Mouse (Mus musculus) MEL-GATA-1-ER (cell line): ENCODE data around the gene Cap1.
A peak's percentile ranks its signal among the peaks of the same experiment; 100 is the strongest.
"Not testable (repeated sequence)": the region's sequence is repeated elsewhere in the genome, so short reads cannot be mapped to it uniquely, and the experiment has no call there.

ENCODE experiments used
- DNase-seq: peaks from one replicate; pipeline ENCODE4 v3.0.0-alpha.2; 2012; ENCODE audit warnings: low read depth; ENCODE audit errors: extremely low read depth

Gene Cap1

GRCm38 (mm10) chr4:122838416-122838815, 47.4 kb downstream of the Cap1 start:
- no peak for DNase-seq

DNA sequence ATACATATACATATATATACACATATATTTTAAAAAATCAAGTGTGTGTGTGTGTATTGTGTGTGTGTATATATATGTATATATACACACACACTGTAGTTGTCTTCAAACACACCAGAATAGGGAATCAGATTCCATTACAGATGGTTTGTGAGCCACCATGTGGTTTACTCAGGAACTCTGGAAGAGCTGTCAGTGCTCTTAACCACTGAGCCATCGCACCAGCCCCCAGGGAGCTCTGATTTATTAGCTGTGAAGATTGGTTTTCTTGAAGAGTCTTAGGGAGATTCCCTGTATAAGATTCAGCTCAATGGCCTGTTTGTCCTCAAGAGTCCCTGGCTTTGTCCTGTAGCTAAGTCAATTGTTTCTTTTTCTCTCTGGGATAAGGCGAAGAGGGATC, 47.9 kb downstream of the Cap1 start:
- DNase-seq, result no peak

- DNase-seq, result no peak
Measured at GRCm38 (mm10) chr4:122837180-122837730, 48.6 kb downstream of the Cap1 start.

DNA sequence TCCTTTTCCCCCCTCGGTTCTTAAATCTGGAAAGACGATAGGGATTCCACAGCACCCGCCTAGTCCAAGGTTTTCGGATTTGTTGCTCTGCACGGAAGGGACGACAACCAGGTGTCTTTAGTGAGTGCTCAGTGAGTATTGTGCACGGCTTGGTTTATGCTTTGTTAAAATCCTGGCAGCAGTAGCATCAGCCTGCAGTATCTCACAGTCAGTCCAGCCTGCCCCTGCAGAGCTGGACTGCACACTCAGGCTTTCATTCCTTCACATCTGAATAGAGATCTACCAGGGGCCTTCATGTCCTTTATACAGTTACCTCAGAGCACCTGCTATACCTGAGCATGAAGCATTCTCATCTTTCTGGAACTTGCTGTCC, 49.5 kb downstream of the Cap1 start:
- DNase-seq, result no peak

- DNase-seq, result peak; percentile 76
Measured at GRCm38 (mm10) chr4:122835530-122836402, 50.1 kb downstream of the Cap1 start, which contains the start of gene Ppt1. Gene Ppt1 (plus strand): TSS chr4:122836242.

- no peak for DNase-seq
Measured at GRCm38 (mm10) chr4:122831888-122832287, 54.0 kb downstream of the Cap1 start.

DNA sequence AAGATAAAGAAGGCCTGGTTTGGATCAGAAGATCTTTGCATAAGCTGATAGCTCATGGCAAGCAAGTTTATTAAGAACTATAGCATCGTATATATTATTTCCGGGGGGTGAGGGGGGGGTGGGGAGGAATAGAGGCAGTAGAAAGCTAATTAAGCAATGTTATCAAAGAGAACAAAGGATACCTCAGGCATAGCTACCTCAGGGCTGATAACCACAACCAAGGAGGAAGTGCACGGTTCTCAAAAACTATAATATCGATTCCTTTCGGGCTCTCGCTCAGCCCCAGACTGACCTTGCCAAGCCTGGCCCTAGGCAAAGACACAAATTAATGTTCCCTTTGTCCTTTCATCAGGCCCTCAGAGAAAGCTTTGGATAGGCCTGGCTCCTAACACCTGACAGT, 56.5 kb downstream of the Cap1 start:
- no peak for DNase-seq

DNA sequence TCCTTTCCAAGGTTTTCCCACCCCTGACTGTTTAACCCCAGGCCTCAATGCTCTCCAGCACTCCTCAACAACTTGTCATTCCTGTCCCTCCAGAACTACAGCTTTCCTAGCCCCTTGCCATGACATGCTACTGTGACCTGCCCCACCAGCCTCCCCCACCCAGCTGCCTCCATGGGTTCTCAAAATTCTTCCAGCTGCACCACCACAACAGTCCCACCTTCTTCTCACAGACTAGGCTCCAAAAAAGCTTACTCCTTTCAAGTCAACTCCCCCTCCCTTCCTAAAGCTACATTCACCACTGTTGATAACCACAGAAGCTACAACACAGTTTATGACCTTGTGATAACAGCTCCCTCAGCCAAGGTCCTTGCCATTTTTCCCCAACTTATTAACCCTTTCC, 58.2 kb downstream of the Cap1 start:
- peak; percentile 59 for DNase-seq

DNA sequence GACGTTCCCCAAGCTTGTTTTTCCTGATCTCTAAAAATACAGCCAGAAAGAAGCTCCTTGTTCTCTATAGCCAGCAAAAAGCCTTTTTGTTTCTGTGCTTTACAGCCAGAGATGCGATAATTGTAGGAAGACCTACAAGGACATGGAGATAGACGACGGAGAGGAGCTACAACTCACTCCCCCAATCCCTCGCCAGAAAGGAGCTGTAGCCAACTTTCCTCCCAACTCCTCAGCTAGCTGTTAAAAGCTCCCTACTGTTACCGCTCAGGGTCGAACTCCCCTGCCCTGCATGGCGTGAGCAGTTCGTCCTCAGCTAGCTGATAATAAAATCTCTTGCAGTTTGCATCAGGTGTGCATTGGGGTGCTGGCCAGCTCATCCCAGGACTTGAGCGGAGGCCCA, 64.9 kb downstream of the Cap1 start:
- DNase-seq, result not testable (repeated sequence)

GRCm38 (mm10) chr4:122816202-122816601, 69.7 kb downstream of the Cap1 start:
- no peak for DNase-seq

GRCm38 (mm10) chr4:122811824-122812223, 74.0 kb downstream of the Cap1 start:
- peak; percentile 58 for DNase-seq

- peak; percentile 77 for DNase-seq
Measured at GRCm38 (mm10) chr4:122811180-122811579, 74.7 kb downstream of the Cap1 start.
